Mouse (Mus musculus): ENCODE measurements at regions not wholly inside any gene's neighbourhood (a gene's known extent, or its start where the extent isn't known, plus 50 kb on each side); places are given as distances from the start of the nearest gene placed in this dataset.
"Not testable (repeated sequence)": the region's sequence is repeated elsewhere in the genome, so short reads cannot be mapped to it uniquely, and the experiment has no call there.

DNA sequence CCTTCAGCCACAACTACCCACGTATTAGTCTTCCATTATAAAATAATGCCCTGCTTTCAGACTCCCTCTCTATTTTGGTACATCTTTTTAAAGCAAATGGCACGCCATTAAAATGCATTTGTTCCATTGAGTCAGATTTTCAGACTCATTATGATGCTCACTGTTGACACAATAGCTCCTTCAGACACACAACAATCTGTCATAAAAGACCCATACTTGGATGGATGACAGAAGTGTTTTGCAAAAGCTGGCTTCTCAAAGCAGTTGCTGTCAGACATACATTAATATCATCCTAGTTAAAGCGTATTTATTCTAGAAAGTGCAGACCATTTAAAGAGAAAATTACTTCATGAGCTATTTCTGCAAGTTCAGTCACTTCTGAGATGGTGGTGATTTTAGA, 106.0 kb downstream of the Sox4 start:
- Histone ChIP-seq H3K4me1 (ENCODE audit: insufficient read depth, low read depth, low read length) (no peaks in the 10 kb centered on the region), H3K27ac (ENCODE audit: low read length) (no peak overlapping the region)

DNA sequence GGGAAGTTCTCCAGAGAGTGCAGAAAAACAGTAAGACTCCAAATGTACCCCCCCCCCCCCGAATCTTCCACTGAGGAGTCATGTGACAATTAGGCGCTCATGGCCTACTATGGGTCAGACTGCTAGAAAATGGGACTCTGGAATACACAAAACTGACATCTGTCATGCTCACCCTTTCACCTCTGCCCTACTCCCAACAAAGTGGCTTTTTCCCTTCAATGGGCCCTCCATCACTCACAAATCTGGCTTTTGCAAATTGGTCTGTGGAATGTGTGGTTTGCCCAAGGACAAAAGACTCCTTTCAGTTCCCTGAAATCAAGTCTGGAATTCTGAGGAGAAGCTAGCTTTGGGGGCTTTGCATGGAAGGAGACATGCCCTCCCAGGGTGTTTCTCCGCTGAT, 109.0 kb downstream of the Sox4 start:
- no peak for ATAC-seq
- DNase-seq (ENCODE audit: low spot score) = no peak
- H3K27ac ChIP-seq (ENCODE audit: low read length) = no peak overlapping the region

More for the DNA sequence above, 106.0 kb downstream of the Sox4 start:
- H3K9me3 ChIP-seq (ENCODE audit: low read length) = no peaks in the 10 kb centered on the region
- H3K9ac ChIP-seq (replicated peaks; ENCODE audit: low read depth) = no peak overlapping the region
- peak; percentile 49 for ATAC-seq
- WGBS = 64% methylated on average over 3 of the region's 3 CpGs
- TF ChIP-seq CTCF (IDR thresholded peaks at IDR 0.05) = no peak
- peak; percentile 29; the same call in 1 of the 2 replicates for TF ChIP-seq EP300 (IDR thresholded peaks at IDR 0.05)
- H3K4me2 ChIP-seq (replicated peaks; ENCODE audit: low read depth, low read length) = no peak overlapping the region
- H3K4me3 ChIP-seq (ENCODE audit: low read depth, low read length) = no peak overlapping the region
- peak; percentile 79 for DNase-seq (ENCODE audit: low spot score)
- H3K36me3 ChIP-seq (ENCODE audit: insufficient read depth, low read length) = no peaks in the 10 kb centered on the region
- no peaks in the 10 kb centered on the region for H3K27me3 ChIP-seq (replicated peaks; ENCODE audit: insufficient read depth, low read length)

DNA sequence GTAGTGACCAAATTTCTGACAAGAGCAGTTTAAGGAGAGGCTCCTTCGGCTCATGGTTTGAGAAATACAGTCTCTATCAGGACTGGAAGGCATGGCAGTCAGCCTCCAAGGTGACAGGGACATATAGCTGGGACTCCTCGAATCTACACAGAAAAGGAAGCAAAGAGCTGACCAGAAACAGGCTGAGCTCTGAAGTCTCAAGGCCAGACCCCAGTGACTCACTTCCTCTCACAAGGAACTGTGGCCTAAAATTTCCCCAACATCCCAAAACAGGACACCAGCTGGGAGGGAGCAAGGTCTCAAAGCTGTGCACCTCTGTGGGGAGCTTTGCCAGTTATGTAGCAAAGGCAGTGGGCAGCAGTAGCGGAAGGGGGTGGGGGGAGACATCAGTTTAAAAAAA, 110.7 kb downstream of the Sox4 start:
- ATAC-seq (no peak), DNase-seq (ENCODE audit: low spot score) (peak; percentile 46)
- no peak overlapping the region for H3K4me3 ChIP-seq (ENCODE audit: low read depth, low read length)
- no peaks in the 10 kb centered on the region for H3K27me3 ChIP-seq (replicated peaks; ENCODE audit: insufficient read depth, low read length)
- no peaks in the 10 kb centered on the region for H3K36me3 ChIP-seq (ENCODE audit: insufficient read depth, low read length)
- no peak overlapping the region for H3K4me2 ChIP-seq (replicated peaks; ENCODE audit: low read depth, low read length)
- TF ChIP-seq CTCF (IDR thresholded peaks at IDR 0.05) (no peak), EP300 (IDR thresholded peaks at IDR 0.05) (no peak)
- 47% methylated on average over 3 of the region's 3 CpGs for WGBS
- H3K9me3 ChIP-seq (ENCODE audit: low read length) = no peaks in the 10 kb centered on the region
- no peak overlapping the region for H3K27ac ChIP-seq (ENCODE audit: low read length)
- H3K4me1 ChIP-seq (ENCODE audit: insufficient read depth, low read depth, low read length) = no peaks in the 10 kb centered on the region
- H3K9ac ChIP-seq (replicated peaks; ENCODE audit: low read depth) = no peak overlapping the region

More for the DNA sequence above, 109.0 kb downstream of the Sox4 start:
- Histone ChIP-seq H3K4me3 (ENCODE audit: low read depth, low read length) (no peak overlapping the region), H3K27me3 (replicated peaks; ENCODE audit: insufficient read depth, low read length) (no peaks in the 10 kb centered on the region), H3K4me1 (ENCODE audit: insufficient read depth, low read depth, low read length) (no peaks in the 10 kb centered on the region), H3K4me2 (replicated peaks; ENCODE audit: low read depth, low read length) (no peak overlapping the region), H3K9ac (replicated peaks; ENCODE audit: low read depth) (no peak overlapping the region), H3K9me3 (ENCODE audit: low read length) (no peaks in the 10 kb centered on the region), H3K36me3 (ENCODE audit: insufficient read depth, low read length) (no peaks in the 10 kb centered on the region)
- TF ChIP-seq CTCF (IDR thresholded peaks at IDR 0.05) = no peak
- TF ChIP-seq EP300 (IDR thresholded peaks at IDR 0.05) = no peak
- WGBS = 85% methylated on average over 3 of the region's 3 CpGs

DNA sequence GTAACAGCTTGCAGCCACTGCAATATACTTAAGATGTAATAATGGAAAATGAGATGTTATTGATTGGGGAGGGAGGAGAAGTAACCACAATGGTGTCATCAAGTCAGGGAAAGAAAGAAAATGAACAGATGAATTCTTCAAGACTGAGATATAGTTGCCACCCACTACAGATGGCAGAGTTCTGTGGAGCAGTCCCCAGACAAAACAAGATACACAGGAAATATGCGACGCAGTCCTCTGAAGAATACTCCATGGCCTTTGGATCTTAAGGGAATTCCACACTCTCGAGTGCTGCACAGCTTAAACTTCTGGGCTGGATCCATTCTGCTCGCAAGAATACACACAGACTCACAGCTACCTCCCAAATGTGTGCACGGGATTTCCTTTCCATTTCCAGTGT, 113.4 kb downstream of the Sox4 start:
- WGBS = 56% methylated on average over 5 of the region's 5 CpGs
- H3K27me3 ChIP-seq (replicated peaks; ENCODE audit: insufficient read depth, low read length) = no peaks in the 10 kb centered on the region
- H3K4me1 ChIP-seq (ENCODE audit: insufficient read depth, low read depth, low read length) = no peaks in the 10 kb centered on the region
- TF ChIP-seq EP300 (IDR thresholded peaks at IDR 0.05) (no peak), CTCF (IDR thresholded peaks at IDR 0.05) (no peak)
- H3K9ac ChIP-seq (replicated peaks; ENCODE audit: low read depth) = no peak overlapping the region
- no peak overlapping the region for H3K4me2 ChIP-seq (replicated peaks; ENCODE audit: low read depth, low read length)
- no peaks in the 10 kb centered on the region for H3K9me3 ChIP-seq (ENCODE audit: low read length)
- DNase-seq (ENCODE audit: low spot score) = no peak
- H3K4me3 ChIP-seq (ENCODE audit: low read depth, low read length) = no peak overlapping the region
- ATAC-seq = no peak
- no peaks in the 10 kb centered on the region for H3K36me3 ChIP-seq (ENCODE audit: insufficient read depth, low read length)
- H3K27ac ChIP-seq (ENCODE audit: low read length) = no peak overlapping the region

DNA sequence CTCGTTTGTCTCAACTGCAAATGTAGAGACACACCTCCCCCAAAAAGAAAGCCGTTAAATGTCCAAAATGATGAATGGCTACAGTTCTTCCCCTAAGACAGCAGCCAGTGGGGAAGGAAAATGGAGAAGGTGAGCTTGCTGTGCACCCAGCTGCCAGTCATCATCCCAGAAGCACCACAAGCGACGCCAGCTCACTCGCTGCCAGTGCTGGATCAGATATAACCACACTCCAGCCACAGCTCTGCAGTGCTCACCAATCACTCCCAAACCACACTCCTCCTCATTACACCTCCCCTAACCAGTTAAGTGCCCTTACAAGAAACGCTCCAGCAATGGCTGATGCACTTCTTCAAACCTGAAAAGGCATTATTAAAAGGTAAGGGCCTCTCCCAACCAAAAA, 114.4 kb downstream of the Sox4 start:
- H3K4me3 ChIP-seq (ENCODE audit: low read depth, low read length) = no peak overlapping the region
- WGBS = 33% methylated on average over 6 of the region's 6 CpGs
- no peak for DNase-seq (ENCODE audit: low spot score)
- 0 out of 2 replicates have a peak overlapping the region, but pooled peaks have one; percentile 5 for H3K4me2 ChIP-seq (replicated peaks; ENCODE audit: low read depth, low read length)
- no peak for ATAC-seq
- no peaks in the 10 kb centered on the region for H3K27me3 ChIP-seq (replicated peaks; ENCODE audit: insufficient read depth, low read length)
- H3K36me3 ChIP-seq (ENCODE audit: insufficient read depth, low read length) = no peaks in the 10 kb centered on the region
- H3K9ac ChIP-seq (replicated peaks; ENCODE audit: low read depth) = no peak overlapping the region
- no peak for TF ChIP-seq CTCF (IDR thresholded peaks at IDR 0.05)
- TF ChIP-seq EP300 (IDR thresholded peaks at IDR 0.05) = no peak
- no peaks in the 10 kb centered on the region for H3K9me3 ChIP-seq (ENCODE audit: low read length)
- no peak overlapping the region for H3K27ac ChIP-seq (ENCODE audit: low read length)
- no peaks in the 10 kb centered on the region for H3K4me1 ChIP-seq (ENCODE audit: insufficient read depth, low read depth, low read length)

DNA sequence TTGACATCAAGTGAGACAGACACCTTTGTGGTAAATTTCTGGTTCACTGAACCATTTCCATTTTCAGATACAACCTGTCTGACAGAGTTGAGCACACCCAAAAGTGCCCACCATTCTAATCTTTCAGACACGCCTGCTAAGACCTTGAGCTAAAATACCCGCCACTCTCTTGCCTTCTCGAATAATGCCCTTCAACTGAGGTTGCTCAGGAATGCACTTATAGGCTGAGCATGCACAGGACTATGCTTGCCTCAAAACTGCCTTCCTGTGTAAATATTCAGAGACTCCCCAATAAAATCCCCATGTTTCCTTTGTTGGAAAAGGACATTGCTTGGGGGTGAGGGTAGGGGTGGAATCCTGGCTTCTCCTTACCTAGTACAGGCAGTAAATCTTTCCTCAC, 115.3 kb downstream of the Sox4 start:
- Histone ChIP-seq H3K36me3 (ENCODE audit: insufficient read depth, low read length) (no peaks in the 10 kb centered on the region), H3K27ac (ENCODE audit: low read length) (no peak overlapping the region), H3K9me3 (ENCODE audit: low read length) (no peaks in the 10 kb centered on the region), H3K27me3 (replicated peaks; ENCODE audit: insufficient read depth, low read length) (no peaks in the 10 kb centered on the region), H3K4me2 (replicated peaks; ENCODE audit: low read depth, low read length) (no peak overlapping the region), H3K9ac (replicated peaks; ENCODE audit: low read depth) (no peak overlapping the region), H3K4me3 (ENCODE audit: low read depth, low read length) (no peak overlapping the region), H3K4me1 (ENCODE audit: insufficient read depth, low read depth, low read length) (no peaks in the 10 kb centered on the region)
- 48% methylated on average over 3 of the region's 3 CpGs for WGBS
- ATAC-seq (peak; percentile 65; the same call in 1 of the 2 replicates), DNase-seq (ENCODE audit: low spot score) (no peak)
- no peak for TF ChIP-seq CTCF (IDR thresholded peaks at IDR 0.05)

DNA sequence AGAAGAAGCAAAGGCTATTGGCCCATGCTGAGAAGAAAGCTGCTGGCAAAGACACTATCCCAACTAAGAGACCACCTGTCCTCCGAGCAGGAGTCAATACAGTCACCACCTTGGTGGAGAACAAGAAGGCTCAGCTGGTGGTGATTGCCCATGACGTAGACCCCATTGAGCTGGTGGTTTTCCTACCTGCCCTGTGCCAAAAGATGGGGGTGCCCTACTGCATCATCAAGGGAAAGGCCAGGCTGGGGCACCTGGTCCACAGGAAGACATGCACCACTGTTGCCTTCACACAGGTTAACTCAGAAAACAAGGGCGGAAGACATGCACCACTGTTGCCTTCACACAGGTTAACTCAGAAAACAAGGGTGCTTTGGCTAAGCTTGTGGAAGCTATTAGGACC, 116.3 kb downstream of the Sox4 start:
- not testable (repeated sequence) for ATAC-seq; H3K27ac ChIP-seq (ENCODE audit: low read length); DNase-seq (ENCODE audit: low spot score); H3K4me1 ChIP-seq (ENCODE audit: insufficient read depth, low read depth, low read length); H3K4me2 ChIP-seq (replicated peaks; ENCODE audit: low read depth, low read length); H3K9me3 ChIP-seq (ENCODE audit: low read length); H3K36me3 ChIP-seq (ENCODE audit: insufficient read depth, low read length); H3K4me3 ChIP-seq (ENCODE audit: low read depth, low read length); H3K27me3 ChIP-seq (replicated peaks; ENCODE audit: insufficient read depth, low read length); H3K9ac ChIP-seq (replicated peaks; ENCODE audit: low read depth)
- WGBS = 97% methylated on average over 3 of the region's 3 CpGs

Data from lung, postnatal 0 days (tissue).